Mouse (Mus musculus): ENCODE results near the gene Igsf21.
A peak's percentile ranks its signal among the peaks of the same experiment; 100 is the strongest.

Gene Igsf21

GRCm38 (mm10) chr4:140100141-140100540 lies 146.4 kb downstream of the Igsf21 start:
- DNase-seq (ENCODE audit: low spot score): no peak

- DNase-seq (ENCODE audit: low spot score): no peak
Measured at GRCm38 (mm10) chr4:140096283-140096682, 150.3 kb downstream of the Igsf21 start.

GRCm38 (mm10) chr4:140094835-140095234 lies 151.7 kb downstream of the Igsf21 start:
- no peak for DNase-seq (ENCODE audit: low spot score)

GRCm38 (mm10) chr4:140092367-140092766 lies 154.2 kb downstream of the Igsf21 start:
- no peak for DNase-seq (ENCODE audit: low spot score)

GRCm38 (mm10) chr4:140091693-140092092 lies 154.9 kb downstream of the Igsf21 start:
- DNase-seq (ENCODE audit: low spot score): no peak

GRCm38 (mm10) chr4:140089676-140090075 lies 156.9 kb downstream of the Igsf21 start:
- no peak for DNase-seq (ENCODE audit: low spot score)

GRCm38 (mm10) chr4:140088711-140089440 lies 157.7 kb downstream of the Igsf21 start:
- DNase-seq (ENCODE audit: low spot score): no peak

GRCm38 (mm10) chr4:140086192-140086591 lies 160.4 kb downstream of the Igsf21 start:
- DNase-seq (ENCODE audit: low spot score): no peak

GRCm38 (mm10) chr4:140084521-140085011 lies 162.0 kb downstream of the Igsf21 start:
- peak; percentile 26 for DNase-seq (ENCODE audit: low spot score)

- no peak for DNase-seq (ENCODE audit: low spot score)
Measured at GRCm38 (mm10) chr4:140084064-140084463, 162.5 kb downstream of the Igsf21 start.

GRCm38 (mm10) chr4:140078416-140078815 lies 168.2 kb downstream of the Igsf21 start:
- DNase-seq (ENCODE audit: low spot score): no peak

- no peak for DNase-seq (ENCODE audit: low spot score)
Measured at GRCm38 (mm10) chr4:140077615-140078014, 169.0 kb downstream of the Igsf21 start.

GRCm38 (mm10) chr4:140076852-140077563 lies 169.6 kb downstream of the Igsf21 start:
- no peak for DNase-seq (ENCODE audit: low spot score)

GRCm38 (mm10) chr4:140076428-140076827 lies 170.2 kb downstream of the Igsf21 start:
- no peak for DNase-seq (ENCODE audit: low spot score)

- no peak for DNase-seq (ENCODE audit: low spot score)
Measured at GRCm38 (mm10) chr4:140071047-140071446, 175.5 kb downstream of the Igsf21 start.

- DNase-seq (ENCODE audit: low spot score): no peak
Measured at GRCm38 (mm10) chr4:140070331-140070652, 176.3 kb downstream of the Igsf21 start.

GRCm38 (mm10) chr4:140069563-140070330 lies 176.8 kb downstream of the Igsf21 start:
- no peak for DNase-seq (ENCODE audit: low spot score)

- no peak for DNase-seq (ENCODE audit: low spot score)
Measured at GRCm38 (mm10) chr4:140068468-140068867, 178.1 kb downstream of the Igsf21 start.

GRCm38 (mm10) chr4:140066011-140066410 lies 180.6 kb downstream of the Igsf21 start:
- DNase-seq (ENCODE audit: low spot score): no peak

- DNase-seq (ENCODE audit: low spot score): no peak
Measured at GRCm38 (mm10) chr4:140063153-140063671, 183.4 kb downstream of the Igsf21 start.

- no peak for DNase-seq (ENCODE audit: low spot score)
Measured at GRCm38 (mm10) chr4:140060251-140060650, 186.3 kb downstream of the Igsf21 start.

GRCm38 (mm10) chr4:140053042-140053441 lies 193.5 kb downstream of the Igsf21 start:
- no peak for DNase-seq (ENCODE audit: low spot score)

Data from ovary, postnatal 36 days (tissue).